Mouse (Mus musculus) midbrain, postnatal 0 days (tissue): ENCODE data around the gene Glra1. TPM values are rescaled to one million over a fixed set of nuclear protein-coding genes. Genes with fewer than 3 reads are reported as not detected.

ENCODE experiments used
- ATAC-seq: fragments of 200-750 bp; cut with Nextera tagmentation; 2 replicates; pipeline ENCODE4 v1.8.0; 2017; ENCODE audit warnings: moderate number of reproducible peaks, mild to moderate bottlenecking, moderate TSS enrichment, moderate library complexity; ENCODE audit not compliant: low FRiP score
- DNase-seq: peaks from one replicate; pipeline ENCODE4 v3.0.0-alpha.2; 2015; ENCODE audit warnings: low spot score
- H3K27ac ChIP-seq: fragments of 300-500 bp; sonication (generic); 2 replicates; pipeline ENCODE4 v1.5.1; 2014; ENCODE audit warnings: low read depth, mild to moderate bottlenecking, low read length, mixed read lengths
- H3K27me3 ChIP-seq: fragments of 300-500 bp; sonication (generic); 2 replicates; pipeline ENCODE4 v1.6.1; 2014; ENCODE audit warnings: low read length, control low read depth, mixed read lengths; ENCODE audit not compliant: insufficient read depth
- H3K36me3 ChIP-seq: fragments of 300-500 bp; sonication (generic); 2 replicates; pipeline ENCODE4 v1.6.1; 2014; ENCODE audit warnings: low read length, control low read depth, mixed read lengths; ENCODE audit not compliant: insufficient read depth
- H3K4me1 ChIP-seq: fragments of 300-500 bp; sonication (generic); 2 replicates; pipeline ENCODE4 v1.6.1; 2014; ENCODE audit warnings: mild to moderate bottlenecking, control low read depth, antibody characterized with exemption, low read length, mixed read lengths; ENCODE audit not compliant: insufficient read depth
- H3K4me2 ChIP-seq: fragments of 300-500 bp; sonication (generic); 2 replicates; pipeline ENCODE4 v1.6.1; 2014; ENCODE audit warnings: low read depth, mild to moderate bottlenecking, low read length, mixed read lengths; ENCODE audit not compliant: poor library complexity, severe bottlenecking
- H3K4me3 ChIP-seq: fragments of 300-500 bp; sonication (generic); 2 replicates; pipeline ENCODE4 v1.5.1; 2014; ENCODE audit warnings: low read depth, mild to moderate bottlenecking, low read length, moderate library complexity
- H3K9ac ChIP-seq: fragments of 300-500 bp; sonication (generic); replicated peaks from 2 replicates; pipeline ENCODE4 v1.6.1; 2014; ENCODE audit warnings: mild to moderate bottlenecking, low read length, moderate library complexity, mixed read lengths; ENCODE audit not compliant: poor library complexity, severe bottlenecking
- H3K9me3 ChIP-seq: fragments of 300-500 bp; sonication (generic); 2 replicates; pipeline ENCODE4 v1.6.1; 2016; ENCODE audit warnings: low read length, control low read depth
- CTCF ChIP-seq: IDR thresholded peaks from 2 replicates; pipeline ENCODE4 v1.5.1; 2016; ENCODE audit warnings: antibody characterized with exemption, mild to moderate bottlenecking
- WGBS: fragments of 180-500 bp; shearing (Covaris S2); extraction: QIAGEN DNeasy Blood & Tissue Kit; methylation state at CpG from one replicate; pipeline ENCODE4 v1.1.7; 2014; 5-methylcytosine and 5-hydroxymethylcytosine counted together
- polyA plus RNA-seq: library from polyadenylated mRNA; unstranded; fragments of >200 nt; fragmentation: Nextera tagmentation; extraction: Ambion mirVana; gene quantifications from 2 replicates; pipeline ENCODE4 v1.2.1, GENCODE M21; 2015
- total RNA-seq: library from RNA; depleted of rRNA; stranded (reverse); fragments of >200 nt; gene quantifications from 2 replicates; pipeline ENCODE4 v1.2.3, GENCODE M21; 2014

Gene Glra1
- total and polyA plus RNA-seq, 2 experiments from 2014 or later, result 0.43 to 4.4 TPM

DNA sequence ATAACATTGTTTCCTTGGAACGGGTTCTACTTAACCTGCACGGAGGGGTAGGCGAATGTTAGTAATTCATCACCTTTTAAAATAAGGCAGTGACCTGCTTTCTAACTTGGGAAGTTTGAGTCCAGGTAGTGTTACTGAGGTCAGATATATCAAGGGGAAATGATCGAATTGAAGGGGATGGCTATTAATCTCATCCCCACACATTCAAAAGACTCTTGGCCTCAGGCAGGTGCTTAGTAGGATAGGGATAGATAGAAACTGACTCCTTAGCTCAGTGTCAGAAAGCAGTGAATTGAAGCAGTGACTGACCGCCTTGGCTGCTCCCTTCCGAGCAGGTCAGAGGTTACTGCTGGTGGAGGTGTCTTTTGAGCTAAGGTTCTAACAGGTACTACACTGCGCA, 136.5 kb downstream of the Glra1 start:
- Histone ChIP-seq H3K9ac (no peak overlapping the region), H3K4me2 (peak overlapping the region; percentile 56; the same call in 1 of the 2 replicates), H3K36me3 (no peaks in the 10 kb centered on the region), H3K4me3 (no peak overlapping the region), H3K9me3 (no peaks in the 10 kb centered on the region), H3K4me1 (peaks cover 10% of the 10 kb centered on the region; the same call in 1 of the 2 replicates), H3K27ac (no peak overlapping the region), H3K27me3 (no peaks in the 10 kb centered on the region)
- WGBS, result 94% methylated on average over 7 of the region's 7 CpGs
- DNase-seq (no peak), ATAC-seq (no peak)
- TF ChIP-seq CTCF, result no peak

DNA sequence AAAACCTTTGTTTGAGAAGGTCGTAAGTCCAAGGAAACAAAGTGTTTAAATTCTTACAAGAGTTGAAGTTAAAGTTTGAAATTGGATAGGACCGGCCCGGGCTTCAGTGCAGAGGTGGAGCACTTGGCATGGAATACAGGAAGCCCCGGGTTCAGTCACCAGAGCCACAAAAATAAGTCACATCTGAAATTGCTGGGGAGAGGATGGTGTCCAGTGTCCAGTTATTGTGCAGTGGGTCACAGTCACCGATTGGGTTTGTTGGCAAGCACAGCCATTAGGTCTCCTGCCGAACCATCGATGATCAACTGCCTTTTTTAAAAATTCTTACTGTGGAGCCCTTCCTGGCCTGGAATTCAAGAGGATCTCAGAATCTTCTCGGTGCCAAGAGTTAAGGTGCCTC, 137.2 kb downstream of the Glra1 start:
- Histone ChIP-seq H3K27me3 (no peaks in the 10 kb centered on the region), H3K9me3 (no peaks in the 10 kb centered on the region), H3K27ac (no peak overlapping the region), H3K9ac (0 out of 2 replicates have a peak overlapping the region, but pooled peaks have one; percentile 13), H3K4me3 (peak overlapping the region; percentile 82), H3K4me1 (peaks cover 10% of the 10 kb centered on the region; the same call in 1 of the 2 replicates), H3K36me3 (no peaks in the 10 kb centered on the region), H3K4me2 (peak overlapping the region; percentile 56)
- TF ChIP-seq CTCF, result no peak
- WGBS, result 57% methylated on average over 8 of the region's 8 CpGs
- DNase-seq (no peak), ATAC-seq (no peak)

DNA sequence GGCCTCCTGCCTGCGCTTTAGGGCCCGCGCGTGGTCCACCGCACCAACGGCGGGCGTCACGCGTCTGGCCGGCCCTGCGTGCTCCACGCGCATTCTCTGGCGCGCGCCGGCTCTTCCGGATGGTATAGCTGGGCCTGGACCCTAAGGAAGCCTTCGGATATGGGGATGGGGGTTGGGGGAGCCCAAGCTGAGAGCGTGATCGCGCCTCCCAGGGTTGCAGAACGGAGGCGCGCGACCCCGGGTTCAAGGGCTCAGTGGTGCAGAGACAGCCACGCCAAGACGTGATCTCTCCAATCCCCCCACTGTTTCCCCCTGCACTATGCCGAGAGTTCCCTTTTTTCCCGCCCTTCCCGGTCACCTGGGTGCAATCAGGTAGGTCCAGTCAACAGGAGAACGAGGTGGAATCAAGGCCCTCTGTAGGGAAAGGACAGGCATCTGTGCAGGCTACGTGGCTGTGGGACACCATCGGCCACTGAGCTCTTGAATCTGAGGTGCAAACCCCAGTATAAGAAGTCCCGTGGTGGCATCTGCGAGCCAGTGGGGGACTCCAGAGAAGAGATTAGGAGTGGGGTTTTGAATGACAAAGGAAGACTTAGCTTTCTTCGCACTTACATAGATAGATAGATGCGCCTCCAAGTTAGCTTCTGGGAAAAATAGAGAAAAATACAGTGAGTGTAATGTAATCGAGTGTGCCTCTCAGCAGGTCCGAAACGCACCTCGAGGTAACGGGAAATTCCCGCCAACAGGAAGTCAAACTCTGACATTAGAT, 137.9 kb downstream of the Glra1 start:
- TF ChIP-seq CTCF, result no peak
- H3K9ac ChIP-seq, result peak overlapping the region; percentile 89
- H3K27me3 ChIP-seq, result no peaks in the 10 kb centered on the region
- H3K36me3 ChIP-seq, result no peaks in the 10 kb centered on the region
- under 1% methylated on average over 38 of the region's 46 CpGs for WGBS
- H3K9me3 ChIP-seq, result no peaks in the 10 kb centered on the region
- peaks cover 10% of the 10 kb centered on the region; the same call in 1 of the 2 replicates for H3K4me1 ChIP-seq
- DNase-seq (peak; percentile 42), ATAC-seq (peak; percentile 46)
- peak overlapping the region; percentile 56 for H3K4me2 ChIP-seq
- peak overlapping the region; percentile 82 for H3K4me3 ChIP-seq
- peak overlapping the region; percentile 93 for H3K27ac ChIP-seq

DNA sequence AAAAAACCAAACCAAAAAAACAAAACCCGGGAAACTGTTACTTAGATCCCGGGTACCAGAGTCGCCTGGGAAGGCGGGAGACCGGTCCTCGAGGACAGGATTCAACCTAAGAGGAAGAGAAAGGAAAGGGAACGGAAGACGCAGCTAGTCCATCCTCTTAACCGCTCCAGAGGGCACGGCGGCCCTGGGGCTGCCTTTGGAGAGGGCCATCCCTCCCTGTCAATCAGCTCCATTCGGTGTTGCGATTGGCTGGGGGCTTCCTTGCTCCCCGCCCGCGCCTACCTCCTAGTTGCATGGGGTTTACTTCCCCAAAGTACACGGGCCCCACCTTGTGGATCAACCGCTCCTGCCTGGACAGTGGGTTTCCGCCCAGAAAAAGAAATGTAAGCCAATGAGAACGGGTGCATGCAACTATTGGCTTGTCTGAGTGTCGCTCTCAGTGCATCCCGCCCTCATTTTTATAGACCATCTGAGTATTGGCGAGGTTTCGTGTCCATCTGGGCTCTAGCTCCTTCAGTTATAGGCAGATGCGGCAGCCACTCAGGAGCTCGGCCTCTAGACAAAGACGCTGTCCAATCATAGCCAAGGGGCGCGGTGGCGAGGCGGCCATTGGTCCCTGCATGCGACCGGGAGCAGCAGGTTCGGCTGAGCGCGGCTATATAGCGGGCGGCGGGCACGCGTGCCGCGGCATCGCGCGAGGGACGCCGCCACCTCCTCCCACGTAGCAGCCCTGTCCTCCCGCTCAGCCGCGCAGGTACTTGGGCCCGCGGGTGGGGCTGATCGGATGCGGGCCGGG, 138.8 kb downstream of the Glra1 start, which contains the start of gene G3bp1:
Gene G3bp1, plus strand, starts transcription at position 638 of the 796 bp plus-strand sequence.
- WGBS, result under 1% methylated on average over 55 of the region's 57 CpGs
- peak within 1 kb of the TSS; percentile 78 for H3K4me2 ChIP-seq
- peak within 1 kb of the TSS; percentile 93 for H3K27ac ChIP-seq

DNA sequence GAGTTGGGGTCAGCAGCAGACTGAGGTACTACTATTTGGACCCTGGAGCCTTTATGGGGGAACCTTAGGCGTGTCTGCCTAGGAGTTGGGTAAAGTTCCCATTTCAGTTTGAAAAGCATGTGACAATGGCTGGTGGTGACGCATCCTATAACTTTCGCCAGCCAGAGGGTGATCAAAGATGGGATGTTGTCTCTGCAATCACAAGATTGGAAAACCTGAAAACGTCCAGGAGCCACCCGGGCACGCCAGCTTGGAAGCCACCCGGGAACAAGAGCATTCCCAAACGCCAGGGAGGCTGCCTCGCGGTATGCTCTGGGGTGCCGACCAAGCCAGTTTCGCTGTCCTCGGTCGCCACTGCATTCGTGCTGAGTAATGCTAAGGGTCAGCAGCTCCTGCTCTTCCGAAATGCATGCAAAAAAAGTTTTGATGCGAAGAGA, 139.4 kb downstream of the Glra1 start:
- H3K36me3 ChIP-seq, result no peaks in the 10 kb centered on the region
- H3K27me3 ChIP-seq, result no peaks in the 10 kb centered on the region
- TF ChIP-seq CTCF, result no peak
- peaks cover 10% of the 10 kb centered on the region; the same call in 1 of the 2 replicates for H3K4me1 ChIP-seq
- peak overlapping the region; percentile 78 for H3K4me2 ChIP-seq
- DNase-seq (no peak), ATAC-seq (no peak)
- peak overlapping the region; percentile 57 for H3K9ac ChIP-seq
- peak overlapping the region; percentile 41 for H3K4me3 ChIP-seq
- H3K27ac ChIP-seq, result peak overlapping the region; percentile 86
- no peaks in the 10 kb centered on the region for H3K9me3 ChIP-seq
- 2% methylated on average over 17 of the region's 17 CpGs for WGBS

More for the DNA sequence above, 138.8 kb downstream of the Glra1 start, which contains the start of gene G3bp1:
- Histone ChIP-seq H3K4me1 (peaks cover 10% of the 10 kb centered on the region; the same call in 1 of the 2 replicates), H3K36me3 (no peaks in the 10 kb centered on the region), H3K27me3 (no peaks in the 10 kb centered on the region), H3K9me3 (no peaks in the 10 kb centered on the region), H3K9ac (peak within 1 kb of the TSS; percentile 89), H3K4me3 (peak within 1 kb of the TSS; percentile 82)
- DNase-seq (peak; percentile 100), ATAC-seq (peak; percentile 97)
- TF ChIP-seq CTCF, result peak; percentile 73
